Comparison of ENCODE assay signal across 8 mouse cellular contexts in the genomic region with DNA sequence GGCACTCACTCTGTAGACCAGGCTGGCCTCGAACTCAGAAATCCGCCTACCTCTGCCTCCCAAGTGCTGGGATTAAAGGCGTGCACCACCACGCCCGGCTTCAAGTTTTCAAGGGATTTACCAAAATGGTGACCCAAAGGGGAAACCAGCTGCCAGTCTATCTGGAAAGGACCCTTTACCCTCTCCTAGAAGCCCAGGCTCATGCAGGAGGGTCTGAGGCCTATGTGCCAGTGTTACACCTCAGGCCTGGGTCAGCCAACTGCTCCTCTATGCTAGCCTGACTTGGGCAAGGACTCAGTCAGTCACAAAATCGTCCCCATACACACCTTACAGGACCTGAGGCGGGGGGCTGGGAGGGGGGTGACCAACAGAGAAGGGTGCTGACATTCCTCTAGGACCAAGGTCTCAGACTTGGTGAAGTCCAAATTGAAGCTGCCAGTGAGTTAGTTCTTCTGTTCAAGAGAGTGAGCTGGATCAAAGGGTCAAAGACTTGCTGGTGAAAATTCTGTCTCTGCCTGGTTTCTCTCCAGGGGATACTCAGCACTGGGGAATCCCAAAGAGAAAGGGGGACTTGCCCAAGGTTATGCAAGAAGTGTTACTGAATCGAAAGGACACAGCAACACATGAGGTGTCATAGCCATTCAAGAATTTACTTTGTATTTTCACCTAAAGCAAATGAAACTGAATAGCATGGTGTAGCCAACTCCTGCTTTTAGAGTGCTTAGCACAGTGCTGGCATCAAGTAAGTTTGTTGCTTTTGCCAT. TPM values are rescaled to one million over a fixed set of nuclear protein-coding genes. Genes with fewer than 3 reads are reported as not detected.
DNase-seq lines count a peak whose midpoint lies in the region; ATAC-seq lines count a peak whose summit lies in the region.

No protein-coding gene starts in this region.

- H3K9ac ChIP-seq in liver, embryonic 11.5 days (ENCODE audit: low read depth, low read length), result peak overlapping the region; percentile 79

- no peaks in the 10 kb centered on the region for H3K9me3 ChIP-seq in forebrain, embryonic 10.5 days
- H3K9me3 ChIP-seq in liver, embryonic 11.5 days (ENCODE audit: control insufficient read depth, low read length), result no peaks in the 10 kb centered on the region

- peak overlapping the region; percentile 85 for H3K4me2 ChIP-seq in liver, embryonic 11.5 days

- ATAC-seq in cerebellum, adult (ENCODE audit: insufficient number of reproducible peaks, low FRiP score, low TSS enrichment), result no peak
- no peak for ATAC-seq in liver, embryonic 11.5 days (replicated peaks; ENCODE audit: low FRiP score)

- WGBS in forebrain, embryonic 10.5 days, result 91% methylated on average over 8 of the region's 8 CpGs
- 79% methylated on average over 8 of the region's 8 CpGs for WGBS in liver, embryonic 11.5 days

- peak overlapping the region; percentile 98 for H3K27ac ChIP-seq in forebrain, embryonic 10.5 days
- H3K27ac ChIP-seq in liver, embryonic 11.5 days (ENCODE audit: low read depth, low read length), result peak overlapping the region; percentile 60; the same call in 1 of the 2 replicates

- peak overlapping the region; percentile 94 for H3K4me3 ChIP-seq in forebrain, embryonic 10.5 days
- peak overlapping the region; percentile 92 for H3K4me3 ChIP-seq in liver, embryonic 11.5 days (ENCODE audit: low read depth, low read length)

- peak; percentile 56 for DNase-seq in cerebellum, adult 9-11 months
- DNase-seq in B cell, adult 2 months, result peak; percentile 39 to 41
- no peak for DNase-seq in forebrain, embryonic 10.5 days (ENCODE audit: extremely low spot score, low spot score)
- DNase-seq in liver, embryonic 11.5 days (ENCODE audit: low spot score), result no peak
- DNase-seq in urinary bladder, postnatal 10 days (ENCODE audit: low spot score), result no peak
- no peak for DNase-seq in adrenal gland, postnatal 36 days
- no peak for DNase-seq in left cerebral cortex, adult 18-20 months (ENCODE audit: low spot score in 2 of 2)

- no peaks in the 10 kb centered on the region for H3K27me3 ChIP-seq in forebrain, embryonic 10.5 days (ENCODE audit: poor library complexity, severe bottlenecking)
- H3K27me3 ChIP-seq in liver, embryonic 11.5 days (replicated peaks; ENCODE audit: control insufficient read depth, insufficient read depth, low read length), result no peaks in the 10 kb centered on the region

- H3K4me1 ChIP-seq in forebrain, embryonic 10.5 days, result peaks cover 71% of the 10 kb centered on the region
- H3K4me1 ChIP-seq in liver, embryonic 11.5 days (replicated peaks; ENCODE audit: control insufficient read depth, insufficient read depth, low read length), result peaks cover 33% of the 10 kb centered on the region

- H3K36me3 ChIP-seq in forebrain, embryonic 10.5 days (replicated peaks), result peaks cover under 1% of the 10 kb centered on the region; the same call in 1 of the 2 replicates
- H3K36me3 ChIP-seq in liver, embryonic 11.5 days (ENCODE audit: control insufficient read depth, insufficient read depth, low read length), result no peaks in the 10 kb centered on the region

RNA-seq across cellular contexts. Expression of gene Myl9, which starts 55.5 kb away (rescaled TPM):
- polyA plus RNA-seq in forebrain, embryonic 10.5 days (2016; fragmentation: Nextera tagmentation; extraction: Ambion mirVana), result 79.0 and 80.3 TPM in 2 replicates
- polyA plus RNA-seq in liver, embryonic 11.5 days (2014; fragmentation: Nextera tagmentation; extraction: Ambion mirVana), result 98.9 and 115 TPM in 2 replicates
- 10 to 100 TPM; 56.2 to 67.3 TPM for total RNA-seq in adrenal gland, postnatal 36 days (2021)
- 10 to 100 TPM; 13.2 to 15.3 TPM for total RNA-seq in left cerebral cortex, adult 18-20 months (2021)

Comparison
In these comparisons a context has a peak if more than half of its experiments do, and no peak if none do; other contexts are left out.
1. DNase-seq: peak in cerebellum, adult 9-11 months (single experiment) and B cell, adult 2 months (2 of 2); none in forebrain, embryonic 10.5 days (single experiment), liver, embryonic 11.5 days (single experiment), urinary bladder, postnatal 10 days (single experiment), adrenal gland, postnatal 36 days (0 of 2) and left cerebral cortex, adult 18-20 months (0 of 2).